Mouse (Mus musculus): Measurements from ENCODE around the gene Dbn1.

DNA sequence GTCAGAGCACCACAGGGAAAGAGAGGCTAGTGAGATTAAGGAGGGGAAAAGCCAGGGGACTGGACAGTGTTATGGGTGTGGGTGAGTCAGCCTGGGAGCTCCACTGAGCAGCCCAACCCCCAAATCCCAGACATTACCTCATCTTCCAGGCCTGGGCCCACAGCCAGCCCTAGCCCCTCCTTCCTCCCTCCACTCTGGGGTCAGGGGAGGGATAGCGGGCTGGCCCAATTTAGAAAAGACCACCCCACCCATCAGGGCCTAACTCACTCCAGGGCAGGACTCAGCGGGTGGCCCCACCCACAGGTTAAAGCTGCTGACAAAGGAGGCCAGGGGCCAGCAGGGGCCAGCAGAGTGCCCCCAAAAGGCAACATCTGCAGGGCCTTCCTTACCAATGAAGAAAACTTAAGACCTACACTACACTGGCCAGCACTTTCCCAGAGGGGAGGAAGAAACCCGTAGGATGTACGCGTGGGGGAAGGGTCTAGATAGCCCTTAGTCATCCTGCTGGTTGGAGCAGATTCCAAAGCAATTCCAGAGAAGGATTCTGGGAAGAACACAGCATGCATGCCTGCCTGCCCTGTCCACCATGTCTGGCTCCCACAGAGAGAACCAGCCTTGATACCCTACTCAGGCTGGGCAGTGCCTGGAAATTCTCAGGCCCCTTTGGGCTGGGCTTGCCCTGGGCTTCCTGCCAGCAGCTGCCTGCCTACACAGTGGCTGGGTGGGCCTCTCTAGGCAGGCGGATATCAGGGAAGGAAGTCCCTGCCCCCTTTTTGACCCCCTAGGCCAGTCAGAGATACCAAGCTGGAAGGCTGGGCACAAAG, 23.0 kb upstream of the Dbn1 start:
- TF ChIP-seq CTCF (IDR thresholded peaks at IDR 0.05; ENCODE audit: borderline replicate concordance, insufficient read depth, low read depth, low read length) (no peak), POLR2A (IDR thresholded peaks at IDR 0.05; ENCODE audit: borderline replicate concordance, insufficient read depth, low read length) (no peak)

All from cerebellum, adult 2 months (tissue).